In genomic region chr7:139951079-139951478, GRCm38 (mm10) we compare ENCODE assay signal across 8 mouse cellular contexts. TPM values are rescaled to one million over a fixed set of nuclear protein-coding genes. Genes with fewer than 3 reads are reported as not detected.
A peak's percentile ranks its signal among the peaks of the same experiment; 100 is the strongest.
DNase-seq lines count a peak whose midpoint lies in the region; ATAC-seq and TF ChIP-seq lines count a peak whose summit lies in the region.

No protein-coding gene starts in this region.

- H3K4me1 ChIP-seq in thymus, adult 2 months (replicated peaks; ENCODE audit: control insufficient read depth, insufficient read depth, low read length): peaks cover 6% of the 10 kb centered on the region
- H3K4me1 ChIP-seq in embryonic fibroblast, embryonic 13.5 days (ENCODE audit: control insufficient read depth, insufficient read depth, low read length): no peaks in the 10 kb centered on the region
- peaks cover 3% of the 10 kb centered on the region; the same call in 1 of the 2 replicates for H3K4me1 ChIP-seq in intestine, embryonic 15.5 days (replicated peaks)
- H3K4me1 ChIP-seq in lung, adult 2 months (ENCODE audit: control insufficient read depth, insufficient read depth, low read length): no peaks in the 10 kb centered on the region
- peaks cover 14% of the 10 kb centered on the region for H3K4me1 ChIP-seq in olfactory bulb, adult 2 months (ENCODE audit: control insufficient read depth, insufficient read depth, low read length)

- TF ChIP-seq POLR2A in thymus, adult 2 months (IDR thresholded peaks at IDR 0.05; ENCODE audit: control insufficient read depth, extremely low read depth, insufficient read depth, low read length, poor library complexity): no peak
- peak; percentile 25; the same call in 1 of the 2 replicates for TF ChIP-seq POLR2A in embryonic fibroblast, embryonic 13.5 days (IDR thresholded peaks at IDR 0.05; ENCODE audit: low read depth, low read length)
- TF ChIP-seq POLR2A in lung, adult 2 months (IDR thresholded peaks at IDR 0.05; ENCODE audit: borderline replicate concordance, extremely low read depth, low read depth, low read length): no peak
- TF ChIP-seq POLR2A in olfactory bulb, adult 2 months (IDR thresholded peaks at IDR 0.05; ENCODE audit: insufficient read depth, low read depth, low read length): no peak

- 3% methylated on average over 16 of the region's 16 CpGs for WGBS in thymus, adult 2 months
- 3% methylated on average over 16 of the region's 16 CpGs for WGBS in intestine, embryonic 15.5 days
- 3% methylated on average over 16 of the region's 16 CpGs for WGBS in lung, adult 2 months
- 11% methylated on average over 16 of the region's 16 CpGs for WGBS in olfactory bulb, adult 2 months

- peak overlapping the region; percentile 93 for H3K4me2 ChIP-seq in intestine, embryonic 15.5 days (replicated peaks)

- no peaks in the 10 kb centered on the region; the same call in 1 of the 2 replicates for H3K27me3 ChIP-seq in thymus, adult 2 months (ENCODE audit: control insufficient read depth, insufficient read depth, low read length)
- H3K27me3 ChIP-seq in intestine, embryonic 15.5 days (replicated peaks): peaks cover 7% of the 10 kb centered on the region

- peak overlapping the region; percentile 53 for H3K9ac ChIP-seq in intestine, embryonic 15.5 days

- DNase-seq in thymus, adult 2 months: no peak
- DNase-seq in thymus, postnatal 36 days: no peak
- DNase-seq in lung, adult 2 months: peak; percentile 38
- no peak for DNase-seq in cerebellum, postnatal 36 days
- no peak for DNase-seq in urinary bladder, adult 18-20 months (ENCODE audit: low spot score in 2 of 2)

- no peak overlapping the region for H3K27ac ChIP-seq in thymus, adult 2 months (ENCODE audit: control insufficient read depth, insufficient read depth, low read length)
- no peak overlapping the region for H3K27ac ChIP-seq in embryonic fibroblast, embryonic 13.5 days (ENCODE audit: insufficient read depth, low read length)
- no peak overlapping the region for H3K27ac ChIP-seq in intestine, embryonic 15.5 days
- H3K27ac ChIP-seq in olfactory bulb, adult 2 months (ENCODE audit: insufficient read depth, low read depth, low read length): no peak overlapping the region

- H3K4me3 ChIP-seq in thymus, adult 2 months (ENCODE audit: control insufficient read depth, insufficient read depth, low read length): peak overlapping the region; percentile 87
- H3K4me3 ChIP-seq in embryonic fibroblast, embryonic 13.5 days (ENCODE audit: insufficient read depth, low read length): peak overlapping the region; percentile 63
- H3K4me3 ChIP-seq in intestine, embryonic 15.5 days (replicated peaks): peak overlapping the region; percentile 58
- H3K4me3 ChIP-seq in lung, adult 2 months (replicated peaks; ENCODE audit: extremely low read depth, low read depth, low read length): peak overlapping the region; percentile 41
- peak overlapping the region; percentile 46; the same call in 1 of the 2 replicates for H3K4me3 ChIP-seq in olfactory bulb, adult 2 months (ENCODE audit: insufficient read depth, low read depth, low read length)

- H3K36me3 ChIP-seq in thymus, adult 2 months (ENCODE audit: control insufficient read depth, insufficient read depth, low read length): no peaks in the 10 kb centered on the region
- H3K36me3 ChIP-seq in intestine, embryonic 15.5 days: no peaks in the 10 kb centered on the region

- TF ChIP-seq CTCF in thymus, adult 2 months (IDR thresholded peaks at IDR 0.05; ENCODE audit: borderline replicate concordance, control insufficient read depth, extremely low read depth, insufficient read depth, low read length, poor library complexity): no peak
- TF ChIP-seq CTCF in embryonic fibroblast, embryonic 13.5 days (IDR thresholded peaks at IDR 0.05; ENCODE audit: borderline replicate concordance, insufficient read depth, low read length): no peak
- TF ChIP-seq CTCF in lung, adult 2 months (IDR thresholded peaks at IDR 0.05; ENCODE audit: insufficient read depth, low read length): no peak
- TF ChIP-seq CTCF in olfactory bulb, adult 2 months (IDR thresholded peaks at IDR 0.05; ENCODE audit: insufficient read depth, low read depth, low read length): no peak

- H3K9me3 ChIP-seq in intestine, embryonic 15.5 days: no peaks in the 10 kb centered on the region

- peak; percentile 67 for ATAC-seq in intestine, embryonic 15.5 days

RNA-seq across cellular contexts. Expression of gene Utf1, which starts 7.5 kb away (rescaled TPM):
- 13.8 and 14.2 TPM in 2 replicates for polyA plus RNA-seq in thymus, adult 2 months (2012; rRNA removed)
- polyA plus RNA-seq in embryonic fibroblast, embryonic 13.5 days (2011; ENCODE audit: insufficient read length, low read depth, missing spikeins): not detected in 2 replicates
- polyA plus RNA-seq in intestine, embryonic 15.5 days (2015; fragmentation: Nextera tagmentation; extraction: Ambion mirVana): not detected in 2 replicates
- 0.09 TPM in 1 of 2 replicates, not detected in the other for polyA plus RNA-seq in lung, adult 2 months (2012; rRNA removed)
- polyA plus RNA-seq in olfactory bulb, adult 2 months (2012; ENCODE audit: insufficient read depth, insufficient read length, low replicate concordance, missing spikeins): not detected in 2 replicates

RNA-seq across cellular contexts. Expression of gene 6430531B16Rik, which starts 27.5 kb away (rescaled TPM):
- polyA plus RNA-seq in thymus, adult 2 months (2012; rRNA removed): 0.73 and 0.84 TPM in 2 replicates
- polyA plus RNA-seq in embryonic fibroblast, embryonic 13.5 days (2011; ENCODE audit: insufficient read length, low read depth, missing spikeins): not detected in 2 replicates
- polyA plus RNA-seq in intestine, embryonic 15.5 days (2015; fragmentation: Nextera tagmentation; extraction: Ambion mirVana): 0.15 and 0.24 TPM in 2 replicates
- polyA plus RNA-seq in lung, adult 2 months (2012; rRNA removed): 5.6 and 6.8 TPM in 2 replicates
- polyA plus RNA-seq in olfactory bulb, adult 2 months (2012; ENCODE audit: insufficient read depth, insufficient read length, low replicate concordance, missing spikeins): not detected in 2 replicates

RNA-seq across cellular contexts. Expression of gene Adam8, which starts 41.3 kb away (rescaled TPM):
- polyA plus RNA-seq in thymus, adult 2 months (2012; rRNA removed): 36.0 and 37.6 TPM in 2 replicates
- polyA plus RNA-seq in embryonic fibroblast, embryonic 13.5 days (2011; ENCODE audit: insufficient read length, low read depth, missing spikeins): 9.0 and 17.4 TPM in 2 replicates
- polyA plus RNA-seq in intestine, embryonic 15.5 days (2015; fragmentation: Nextera tagmentation; extraction: Ambion mirVana): 1.3 and 2.2 TPM in 2 replicates
- 19.2 and 21.2 TPM in 2 replicates for polyA plus RNA-seq in lung, adult 2 months (2012; rRNA removed)
- polyA plus RNA-seq in olfactory bulb, adult 2 months (2012; ENCODE audit: insufficient read depth, insufficient read length, low replicate concordance, missing spikeins): not detected in 2 replicates

RNA-seq across cellular contexts. Expression of gene Kndc1, which starts 56.6 kb away (rescaled TPM):
- polyA plus RNA-seq in thymus, adult 2 months (2012; rRNA removed): 3.6 and 4.8 TPM in 2 replicates
- polyA plus RNA-seq in embryonic fibroblast, embryonic 13.5 days (2011; ENCODE audit: insufficient read length, low read depth, missing spikeins): not detected in 2 replicates
- 0.13 and 0.24 TPM in 2 replicates for polyA plus RNA-seq in intestine, embryonic 15.5 days (2015; fragmentation: Nextera tagmentation; extraction: Ambion mirVana)
- polyA plus RNA-seq in lung, adult 2 months (2012; rRNA removed): 4.8 and 5.6 TPM in 2 replicates
- not detected in 2 replicates for polyA plus RNA-seq in olfactory bulb, adult 2 months (2012; ENCODE audit: insufficient read depth, insufficient read length, low replicate concordance, missing spikeins)

Comparison
In these comparisons a context has a peak if more than half of its experiments do, and no peak if none do; other contexts are left out.
1. RNA of gene Utf1, which starts 7.5 kb away (polyA plus RNA-seq): 13.8 to 14.2 TPM in thymus, adult 2 months; 0.09 TPM in lung, adult 2 months, not detected in embryonic fibroblast, embryonic 13.5 days, not detected in intestine, embryonic 15.5 days and not detected in olfactory bulb, adult 2 months; every median in the first group is over 10 times any median in the second.
2. Peak in every context shown above with its lines, with median percentiles within 50 percentile points of each other: H3K4me3 ChIP-seq.